Comparison of ENCODE assay signal across 21 mouse cellular contexts in genomic region chr6:99145033-99145432, GRCm38 (mm10).
"Had no signal": no experiment of that assay in that cellular context is flagged by ENCODE, and none has a peak within 500 bp of the region (broad histone marks: within the 10 kb centered on the region; RNA-seq: fewer than 3 reads in every experiment).

No protein-coding gene starts in this region.

- ATAC-seq: midbrain, embryonic 15.5 days had no signal

- H3K4me1 ChIP-seq: hindbrain, embryonic 15.5 days; midbrain, embryonic 12.5 days; midbrain, embryonic 15.5 days; neural tube, embryonic 12.5 days had no signal

- H3K4me3 ChIP-seq: hindbrain, embryonic 15.5 days; limb, embryonic 12.5 days; limb, embryonic 15.5 days; lung, embryonic 15.5 days; midbrain, embryonic 12.5 days; midbrain, embryonic 15.5 days; neural tube, embryonic 12.5 days; neural tube, embryonic 15.5 days had no signal

- H3K27me3 ChIP-seq: hindbrain, embryonic 15.5 days; limb, embryonic 12.5 days; limb, embryonic 15.5 days; lung, embryonic 15.5 days; midbrain, embryonic 12.5 days; midbrain, embryonic 15.5 days; neural tube, embryonic 12.5 days; neural tube, embryonic 15.5 days had no signal

- H3K36me3 ChIP-seq: hindbrain, embryonic 15.5 days; limb, embryonic 12.5 days; limb, embryonic 15.5 days; lung, embryonic 15.5 days; midbrain, embryonic 12.5 days; midbrain, embryonic 15.5 days; neural tube, embryonic 12.5 days; neural tube, embryonic 15.5 days had no signal

- DNase-seq: kidney, adult 11 months; kidney, adult 8-10 months; kidney, postnatal 25 days; left cerebral cortex, postnatal 4 days; lung, adult 18-20 months; lung, postnatal 10 days; lung, postnatal 4 days; right cerebral cortex, adult 18-20 months; right cerebral cortex, postnatal 14 days; right cerebral cortex, postnatal 4 days; thymus, adult 18-20 months; thymus, postnatal 4 days had no signal

- H3K9me3 ChIP-seq: hindbrain, embryonic 15.5 days; limb, embryonic 12.5 days; limb, embryonic 15.5 days; lung, embryonic 15.5 days; midbrain, embryonic 12.5 days; midbrain, embryonic 15.5 days; neural tube, embryonic 12.5 days; neural tube, embryonic 15.5 days had no signal

- H3K27ac ChIP-seq: hindbrain, embryonic 15.5 days; limb, embryonic 12.5 days; liver, embryonic 14.5 days; lung, embryonic 15.5 days; midbrain, embryonic 12.5 days; midbrain, embryonic 15.5 days; neural tube, embryonic 12.5 days; neural tube, embryonic 15.5 days had no signal

- H3K9ac ChIP-seq: hindbrain, embryonic 15.5 days; limb, embryonic 12.5 days; limb, embryonic 15.5 days; liver, embryonic 14.5 days; lung, embryonic 15.5 days; midbrain, embryonic 12.5 days; midbrain, embryonic 15.5 days; neural tube, embryonic 12.5 days; neural tube, embryonic 15.5 days had no signal

- H3K4me2 ChIP-seq: hindbrain, embryonic 15.5 days; limb, embryonic 12.5 days; limb, embryonic 15.5 days; lung, embryonic 15.5 days; midbrain, embryonic 12.5 days; midbrain, embryonic 15.5 days; neural tube, embryonic 12.5 days; neural tube, embryonic 15.5 days had no signal
